Mouse (Mus musculus) hematopoietic stem cell, adult 5-6 weeks (primary cell): Measurements from ENCODE around the gene Gm43552. TPM values are rescaled to one million over a fixed set of nuclear protein-coding genes. Genes with fewer than 3 reads are reported as not detected.
"Not testable (repeated sequence)": the region's sequence is repeated elsewhere in the genome, so short reads cannot be mapped to it uniquely, and the experiment has no call there.

Source experiments
- ATAC-seq, 2 experiments: fragments of 125-278 bp in 1 of 2; replicated peaks in 1 of 2; 2 replicates each; pipeline ENCODE4 v1.8.0; 2016 to 2017; ENCODE audit warnings: inconsistent platforms in 2 of 2, mild to moderate bottlenecking in 2 of 2, moderate number of reproducible peaks in 2 of 2, low read depth in 1 of 2, moderate TSS enrichment in 1 of 2; ENCODE audit not compliant: low FRiP score in 2 of 2, poor library complexity in 2 of 2, severe bottlenecking in 2 of 2, insufficient read depth in 1 of 2, low TSS enrichment in 1 of 2
- total RNA-seq: library from RNA; stranded (forward); fragments of 172-1452, 232-1000 nt; gene quantifications from 2 replicates; pipeline ENCODE4 v1.2.3, GENCODE M21; 2017

The Gm43552 gene
- not detected in 2 replicates for total RNA-seq

- ATAC-seq, result peak; percentile 82 to 87
Observed at GRCm38 (mm10) chr5:65492716-65493531, at the start of gene Gm43552. Gm43552 (minus strand) TSS chr5:65492833.

- no peak for ATAC-seq
Observed at GRCm38 (mm10) chr5:65541889-65542288, 49.3 kb upstream of the Gm43552 start.

GRCm38 (mm10) chr5:65539786-65540185, 47.2 kb upstream of the Gm43552 start:
- ATAC-seq, result no peak

- ATAC-seq, result no peak
Observed at GRCm38 (mm10) chr5:65538829-65539228, 46.2 kb upstream of the Gm43552 start.

- ATAC-seq, result no peak
Observed at GRCm38 (mm10) chr5:65538121-65538520, 45.5 kb upstream of the Gm43552 start.

GRCm38 (mm10) chr5:65537420-65538071, 44.9 kb upstream of the Gm43552 start:
- ATAC-seq, result peak; percentile 5 to 31; a peak in 2 of 4 replicates

- ATAC-seq, result peak; percentile 58 to 81
Observed at GRCm38 (mm10) chr5:65536751-65537419, 44.3 kb upstream of the Gm43552 start, which contains the start of the genes Smim14 and Ube2k. Smim14 (minus strand) TSS chr5:65537184. Ube2k (plus strand) TSS chr5:65537233.

GRCm38 (mm10) chr5:65536068-65536465, 43.4 kb upstream of the Gm43552 start:
- not testable (repeated sequence) for ATAC-seq

- ATAC-seq, result peak; percentile 40 to 57; a peak in 3 of 4 replicates
Observed at GRCm38 (mm10) chr5:65535457-65536067, 42.9 kb upstream of the Gm43552 start.

- no peak for ATAC-seq
Observed at GRCm38 (mm10) chr5:65534496-65534895, 41.9 kb upstream of the Gm43552 start.

GRCm38 (mm10) chr5:65531283-65531682, 38.6 kb upstream of the Gm43552 start:
- no peak for ATAC-seq

- no peak for ATAC-seq
Observed at GRCm38 (mm10) chr5:65525674-65526443, 33.2 kb upstream of the Gm43552 start.

- ATAC-seq, result no peak
Observed at GRCm38 (mm10) chr5:65524831-65525230, 32.2 kb upstream of the Gm43552 start.

GRCm38 (mm10) chr5:65521803-65522202, 29.2 kb upstream of the Gm43552 start:
- ATAC-seq, result no peak

GRCm38 (mm10) chr5:65514635-65515278, 22.1 kb upstream of the Gm43552 start:
- ATAC-seq, result peak; percentile 84 to 88

- no peak for ATAC-seq
Observed at GRCm38 (mm10) chr5:65513506-65513905, 20.9 kb upstream of the Gm43552 start.
